Mouse (Mus musculus) testis, postnatal 14 days (tissue): Measurements from ENCODE around the gene Tor3a.
"Not testable (repeated sequence)": the region's sequence is repeated elsewhere in the genome, so short reads cannot be mapped to it uniquely, and the experiment has no call there.

Experiments
- DNase-seq: peaks from one replicate; pipeline ENCODE4 v3.0.0; 2021; ENCODE audit warnings: low spot score

The Tor3a gene

GRCm38 (mm10) chr1:156671921-156672320 lies 2.2 kb downstream of the Tor3a start:
- no peak for DNase-seq

GRCm38 (mm10) chr1:156669208-156669983 lies 4.8 kb downstream of the Tor3a start:
- no peak for DNase-seq

GRCm38 (mm10) chr1:156668602-156669001 lies 5.6 kb downstream of the Tor3a start:
- no peak for DNase-seq

- DNase-seq: no peak
These were observed 6.8 kb downstream of the Tor3a start for GRCm38 (mm10) chr1:156667141-156667926.

GRCm38 (mm10) chr1:156665777-156666176 lies 8.4 kb downstream of the Tor3a start:
- DNase-seq: no peak

GRCm38 (mm10) chr1:156660660-156661236 lies 13.4 kb downstream of the Tor3a start:
- DNase-seq: not testable (repeated sequence)

- DNase-seq: no peak
These were observed 14.1 kb downstream of the Tor3a start for GRCm38 (mm10) chr1:156659906-156660659.

GRCm38 (mm10) chr1:156658676-156659075 lies 15.5 kb downstream of the Tor3a start:
- DNase-seq: no peak

- DNase-seq: no peak
These were observed 16.6 kb downstream of the Tor3a start for GRCm38 (mm10) chr1:156657523-156657922.

- DNase-seq: no peak
These were observed 19.2 kb downstream of the Tor3a start for GRCm38 (mm10) chr1:156654735-156655530.

- no peak for DNase-seq
These were observed 21.9 kb downstream of the Tor3a start for GRCm38 (mm10) chr1:156652189-156652822.

GRCm38 (mm10) chr1:156650631-156651030 lies 23.5 kb downstream of the Tor3a start:
- DNase-seq: no peak

GRCm38 (mm10) chr1:156648705-156649104 lies 25.5 kb downstream of the Tor3a start:
- no peak for DNase-seq

- DNase-seq: no peak
These were observed 28.2 kb downstream of the Tor3a start for GRCm38 (mm10) chr1:156645971-156646370.

GRCm38 (mm10) chr1:156644780-156645523 lies 29.2 kb downstream of the Tor3a start:
- no peak for DNase-seq

- DNase-seq: no peak
These were observed 30.1 kb downstream of the Tor3a start for GRCm38 (mm10) chr1:156644061-156644460.

GRCm38 (mm10) chr1:156642813-156643212 lies 31.3 kb downstream of the Tor3a start:
- DNase-seq: no peak

GRCm38 (mm10) chr1:156641808-156642207 lies 32.3 kb downstream of the Tor3a start:
- DNase-seq: no peak

- DNase-seq: no peak
These were observed 33.6 kb downstream of the Tor3a start for GRCm38 (mm10) chr1:156640577-156640976.

- DNase-seq: no peak
These were observed 34.7 kb downstream of the Tor3a start for GRCm38 (mm10) chr1:156639455-156639854.
